Mouse (Mus musculus): Measurements from ENCODE around the gene Klhl6. TPM values are rescaled to one million over a fixed set of nuclear protein-coding genes. Genes with fewer than 3 reads are reported as not detected.
A peak's percentile ranks its signal among the peaks of the same experiment; 100 is the strongest.

Gene Klhl6
- polyA plus RNA-seq, 1 experiment from 2014 or later = 7.9 TPM

DNA sequence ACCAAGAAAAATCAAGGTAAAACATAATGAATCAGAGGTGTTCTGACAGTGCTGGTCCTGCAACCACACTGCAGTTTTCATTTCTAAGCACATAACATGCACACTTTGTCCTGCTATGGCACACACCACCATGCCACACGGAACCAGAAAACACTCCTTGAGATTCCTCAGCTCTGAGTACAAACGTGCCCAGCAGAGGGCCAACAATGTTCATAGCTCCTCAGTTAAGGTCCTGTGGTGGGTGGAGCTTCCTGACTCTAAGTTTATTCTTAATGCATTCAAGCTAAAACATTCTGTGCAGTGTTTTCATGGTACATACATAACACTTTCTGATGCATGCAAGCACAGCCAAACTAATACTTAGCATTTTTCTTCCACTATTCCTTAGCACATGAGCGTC, 74.5 kb downstream of the Klhl6 start:
- Histone ChIP-seq H3K36me3 (no peaks in the 10 kb centered on the region), H3K4me2 (no peak overlapping the region), H3K9me3 (no peaks in the 10 kb centered on the region), H3K4me1 (no peaks in the 10 kb centered on the region), H3K4me3 (replicated peaks) (no peak overlapping the region), H3K9ac (no peak overlapping the region), H3K27me3 (replicated peaks) (no peaks in the 10 kb centered on the region), H3K27ac (no peak overlapping the region)
- no peak for ATAC-seq (ENCODE audit: insufficient read depth, low FRiP score, low read depth)
- 63% methylated on average over 3 of the region's 3 CpGs for WGBS

DNA sequence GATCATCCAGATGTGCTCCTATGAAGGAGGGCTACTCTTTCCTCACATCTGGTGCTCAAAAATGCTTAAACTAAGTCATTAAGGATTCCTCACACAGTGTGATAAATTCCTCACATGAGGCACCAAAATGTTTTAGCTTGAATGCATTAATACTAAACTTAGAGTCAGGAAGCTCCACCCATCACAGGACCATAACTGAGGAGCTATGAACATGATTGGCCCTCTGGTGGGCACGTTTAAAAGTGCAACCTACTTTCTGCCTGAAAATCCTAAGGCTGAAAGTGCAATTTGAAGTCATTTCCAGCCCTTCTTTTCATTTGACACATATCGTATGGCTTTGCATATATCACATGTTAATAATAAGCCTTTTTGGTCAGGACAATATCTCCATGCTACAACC, 75.7 kb downstream of the Klhl6 start:
- ATAC-seq (ENCODE audit: insufficient read depth, low FRiP score, low read depth) = no peak; the same call in 1 of the 2 replicates
- H3K4me1 ChIP-seq = no peaks in the 10 kb centered on the region
- no peak overlapping the region for H3K4me3 ChIP-seq (replicated peaks)
- no peaks in the 10 kb centered on the region for H3K9me3 ChIP-seq
- no peak overlapping the region for H3K9ac ChIP-seq
- no peak overlapping the region for H3K4me2 ChIP-seq
- H3K27me3 ChIP-seq (replicated peaks) = no peaks in the 10 kb centered on the region
- H3K27ac ChIP-seq = no peak overlapping the region
- 35% methylated on average over 2 of the region's 2 CpGs for WGBS
- H3K36me3 ChIP-seq = no peaks in the 10 kb centered on the region

- Histone ChIP-seq H3K9me3 (no peaks in the 10 kb centered on the region), H3K9ac (no peak overlapping the region), H3K4me3 (replicated peaks) (no peak overlapping the region), H3K36me3 (no peaks in the 10 kb centered on the region), H3K4me2 (no peak overlapping the region), H3K27me3 (replicated peaks) (no peaks in the 10 kb centered on the region), H3K27ac (no peak overlapping the region), H3K4me1 (no peaks in the 10 kb centered on the region)
- ATAC-seq (ENCODE audit: insufficient read depth, low FRiP score, low read depth) = 0 out of 2 replicates have a peak, but pooled peaks have one; percentile 35
- WGBS = 12% methylated on average over 2 of the region's 2 CpGs
Measured at GRCm38 (mm10) chr16:19904734-19905479, 77.9 kb downstream of the Klhl6 start.

GRCm38 (mm10) chr16:19903792-19904191, 79.0 kb downstream of the Klhl6 start:
- Histone ChIP-seq H3K36me3 (no peaks in the 10 kb centered on the region), H3K9me3 (no peaks in the 10 kb centered on the region), H3K27ac (no peak overlapping the region), H3K4me3 (replicated peaks) (no peak overlapping the region), H3K4me1 (no peaks in the 10 kb centered on the region), H3K27me3 (replicated peaks) (no peaks in the 10 kb centered on the region), H3K9ac (no peak overlapping the region), H3K4me2 (no peak overlapping the region)
- ATAC-seq (ENCODE audit: insufficient read depth, low FRiP score, low read depth) = no peak
- 93% methylated on average over 1 of the region's 1 CpGs for WGBS

Other genes with a start within 250 kb of the Klhl6 start
- gene B3gnt5, start 222.8 kb downstream of the Klhl6 start, polyA plus RNA-seq (2015; fragmentation: Nextera tagmentation; extraction: Ambion mirVana) = 13.3 and 13.4 TPM in 2 replicates
- gene Klhl24, start 114.5 kb upstream of the Klhl6 start, polyA plus RNA-seq (2015; fragmentation: Nextera tagmentation; extraction: Ambion mirVana) = 17.3 and 18.5 TPM in 2 replicates
- 24.9 and 30.9 TPM in 2 replicates for gene Yeats2, start 158.0 kb upstream of the Klhl6 start, polyA plus RNA-seq (2015; fragmentation: Nextera tagmentation; extraction: Ambion mirVana)

Measured in stomach, embryonic 15.5 days (tissue).